Mouse (Mus musculus): ENCODE data around the gene Peak1. TPM values are rescaled to one million over a fixed set of nuclear protein-coding genes. Genes with fewer than 3 reads are reported as not detected.

Peak1 gene
- total and polyA plus RNA-seq, 3 experiments = 2.8 to 11.7 TPM; not detected in 1

DNA sequence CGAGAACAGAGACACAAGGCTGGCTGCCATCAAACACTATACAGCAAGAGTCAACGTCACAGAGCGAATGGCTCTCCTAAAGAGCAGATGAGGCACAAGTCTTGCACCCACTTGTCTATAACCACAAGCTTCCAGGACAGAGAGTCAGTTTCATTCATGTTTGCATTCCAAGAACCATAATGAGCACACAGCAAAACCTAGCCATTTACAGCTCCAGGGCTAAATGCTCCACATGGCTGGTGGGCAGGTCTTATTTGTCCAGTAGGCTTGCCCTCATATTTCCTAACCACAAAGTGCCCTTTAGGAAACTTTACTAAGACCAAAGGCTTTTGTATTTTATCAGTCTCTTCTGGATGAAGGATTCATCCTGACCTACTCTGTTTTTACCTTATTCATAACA, 54.6 kb downstream of the Peak1 start:
- DNase-seq (ENCODE audit: low read depth, low spot score) = no peak
- no peak overlapping the region for H3K27ac ChIP-seq (ENCODE audit: control insufficient read depth, low read depth, low read length)
- H3K27me3 ChIP-seq (ENCODE audit: control insufficient read depth in 1 of 2, insufficient read depth in 2 of 2, low read length in 2 of 2) = no peaks in the 10 kb centered on the region
- H3K9ac ChIP-seq (ENCODE audit: control insufficient read depth, low read depth, low read length, poor library complexity, severe bottlenecking) = no peak overlapping the region
- H3K9me3 ChIP-seq (replicated peaks; ENCODE audit: insufficient read depth, low read length) = no peaks in the 10 kb centered on the region
- peaks cover 0 to 10% of the 10 kb centered on the region in 2 experiments; a peak in 2 of 4 replicates for H3K36me3 ChIP-seq (ENCODE audit: control insufficient read depth in 1 of 2, insufficient read depth in 2 of 2, low read length in 2 of 2)
- H3K4me3 ChIP-seq (ENCODE audit: control insufficient read depth in 1 of 2, insufficient read depth in 1 of 2, low read depth in 2 of 2, low read length in 2 of 2) = no peak overlapping the region
- H3K4me1 ChIP-seq (ENCODE audit: control insufficient read depth in 1 of 2, insufficient read depth in 2 of 2, low read length in 2 of 2) = peaks cover 2 to 3% of the 10 kb centered on the region in 2 experiments; a peak in 2 of 4 replicates
- no peaks in the 10 kb centered on the region for H3K79me2 ChIP-seq (ENCODE audit: control insufficient read depth, insufficient read depth, low read length, poor library complexity)
- TF ChIP-seq ELF1 (IDR thresholded peaks at IDR 0.05; ENCODE audit: low read depth, low read length) (no peak), TCF12 (IDR thresholded peaks at IDR 0.05; ENCODE audit: low read depth, low read length) (no peak), HCFC1 (IDR thresholded peaks at IDR 0.05; ENCODE audit: low read depth, low read length) (no peak), SMC3 (IDR thresholded peaks at IDR 0.05; ENCODE audit: low read depth, low read length) (no peak), CTCF (IDR thresholded peaks at IDR 0.05 in 2 of 3, conservative IDR thresholded peaks at IDR 0.05 in 1 of 3; ENCODE audit: control insufficient read depth in 1 of 3, insufficient read depth in 1 of 3, low read depth in 2 of 3, low read length in 3 of 3, poor library complexity in 1 of 3, severe bottlenecking in 1 of 3) (no peak), USF1 (IDR thresholded peaks at IDR 0.05; ENCODE audit: low read depth, low read length) (no peak), POLR2AphosphoS2 (IDR thresholded peaks at IDR 0.05; ENCODE audit: low read length) (no peak), ZC3H11A (IDR thresholded peaks at IDR 0.05; ENCODE audit: low read depth, low read length) (no peak), ZKSCAN1 (IDR thresholded peaks at IDR 0.05; ENCODE audit: low read depth, low read length) (no peak), NELFE (IDR thresholded peaks at IDR 0.05; ENCODE audit: low read depth, low read length) (no peak), ETS1 (IDR thresholded peaks at IDR 0.05; ENCODE audit: low read depth, low read length) (no peak)

DNA sequence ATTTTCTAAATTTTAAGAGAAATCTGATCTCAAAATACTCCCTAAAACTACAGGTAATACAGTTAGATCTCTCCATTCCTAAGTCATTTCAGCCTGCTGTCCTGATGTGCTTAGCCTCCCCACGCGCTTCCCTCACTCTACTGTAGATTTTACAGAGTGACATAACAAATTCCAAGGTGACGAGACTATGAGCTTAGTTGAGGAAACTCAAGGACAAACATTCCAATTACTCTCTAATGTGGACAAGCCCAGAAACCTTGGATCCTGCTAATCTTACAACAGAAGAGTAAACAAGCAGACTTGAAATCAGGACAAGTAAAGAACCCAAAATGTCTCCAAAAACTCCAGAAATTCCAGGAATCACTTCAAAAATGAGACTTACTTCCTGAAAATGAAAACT, 58.6 kb downstream of the Peak1 start:
- no peak for DNase-seq (ENCODE audit: low read depth, low spot score)
- Histone ChIP-seq H3K27ac (ENCODE audit: control insufficient read depth, low read depth, low read length) (no peak overlapping the region), H3K36me3 (ENCODE audit: control insufficient read depth in 1 of 2, insufficient read depth in 2 of 2, low read length in 2 of 2) (peaks cover 0 to 10% of the 10 kb centered on the region in 2 experiments; a peak in 2 of 4 replicates), H3K9ac (ENCODE audit: control insufficient read depth, low read depth, low read length, poor library complexity, severe bottlenecking) (no peak overlapping the region), H3K9me3 (replicated peaks; ENCODE audit: insufficient read depth, low read length) (no peaks in the 10 kb centered on the region), H3K79me2 (ENCODE audit: control insufficient read depth, insufficient read depth, low read length, poor library complexity) (no peaks in the 10 kb centered on the region; the same call in 1 of the 2 replicates), H3K4me3 (ENCODE audit: control insufficient read depth in 1 of 2, insufficient read depth in 1 of 2, low read depth in 2 of 2, low read length in 2 of 2) (no peak overlapping the region), H3K4me1 (ENCODE audit: control insufficient read depth in 1 of 2, insufficient read depth in 2 of 2, low read length in 2 of 2) (peaks cover 2 to 3% of the 10 kb centered on the region in 2 experiments; a peak in 2 of 4 replicates), H3K27me3 (ENCODE audit: control insufficient read depth in 1 of 2, insufficient read depth in 2 of 2, low read length in 2 of 2) (no peaks in the 10 kb centered on the region)
- TF ChIP-seq SMC3 (IDR thresholded peaks at IDR 0.05; ENCODE audit: low read depth, low read length) (no peak), MEF2A (IDR thresholded peaks at IDR 0.05; ENCODE audit: extremely low read depth, insufficient replicate concordance, low read depth, low read length, poor library complexity, severe bottlenecking) (no peak)

DNA sequence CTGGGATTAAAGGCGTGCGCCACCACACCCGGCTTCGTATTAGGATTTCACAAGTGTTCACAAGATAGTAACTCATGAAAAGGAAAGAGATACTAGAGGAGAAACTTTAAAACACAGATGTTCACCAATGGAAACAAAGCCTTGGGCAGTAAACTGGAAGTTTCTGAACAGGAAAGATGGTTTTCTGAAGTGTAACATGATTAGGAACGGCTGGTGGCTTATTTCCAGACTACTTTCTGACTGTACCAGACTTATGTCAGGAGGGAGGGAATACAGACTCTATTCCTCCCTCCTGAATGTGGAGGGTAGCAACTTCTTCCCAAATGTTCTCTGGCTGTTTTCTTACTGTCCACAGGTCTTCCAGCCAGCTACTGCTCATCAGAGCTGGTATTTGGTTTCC, 62.7 kb downstream of the Peak1 start:
- DNase-seq (ENCODE audit: low read depth, low spot score) = no peak
- H3K36me3 ChIP-seq (ENCODE audit: control insufficient read depth in 1 of 2, insufficient read depth in 2 of 2, low read length in 2 of 2) = no peaks in the 10 kb centered on the region
- H3K4me1 ChIP-seq (ENCODE audit: control insufficient read depth in 1 of 2, insufficient read depth in 2 of 2, low read length in 2 of 2) = no peaks in the 10 kb centered on the region
- H3K27me3 ChIP-seq (ENCODE audit: control insufficient read depth in 1 of 2, insufficient read depth in 2 of 2, low read length in 2 of 2) = no peaks in the 10 kb centered on the region
- no peaks in the 10 kb centered on the region for H3K9me3 ChIP-seq (replicated peaks; ENCODE audit: insufficient read depth, low read length)
- no peak overlapping the region for H3K27ac ChIP-seq (ENCODE audit: control insufficient read depth, low read depth, low read length)
- H3K9ac ChIP-seq (ENCODE audit: control insufficient read depth, low read depth, low read length, poor library complexity, severe bottlenecking) = no peak overlapping the region
- H3K79me2 ChIP-seq (ENCODE audit: control insufficient read depth, insufficient read depth, low read length, poor library complexity) = no peaks in the 10 kb centered on the region; the same call in 1 of the 2 replicates
- no peak for TF ChIP-seq POLR2A (IDR thresholded peaks at IDR 0.05; ENCODE audit: control insufficient read depth in 1 of 2, insufficient read depth in 1 of 2, low read depth in 1 of 2, low read length in 2 of 2, poor library complexity in 1 of 2)
- no peak for TF ChIP-seq NRF1 (IDR thresholded peaks at IDR 0.05; ENCODE audit: insufficient read depth, low read depth, low read length, poor library complexity, severe bottlenecking)
- TF ChIP-seq NELFE (IDR thresholded peaks at IDR 0.05; ENCODE audit: low read depth, low read length) = no peak
- no peak for TF ChIP-seq USF1 (IDR thresholded peaks at IDR 0.05; ENCODE audit: low read depth, low read length)
- TF ChIP-seq BHLHE40 (IDR thresholded peaks at IDR 0.05; ENCODE audit: borderline replicate concordance, low read depth, low read length) = no peak
- no peak for TF ChIP-seq TCF12 (IDR thresholded peaks at IDR 0.05; ENCODE audit: low read depth, low read length)
- no peak for TF ChIP-seq UBTF (IDR thresholded peaks at IDR 0.05; ENCODE audit: borderline replicate concordance, insufficient read depth, low read depth, low read length)
- TF ChIP-seq RAD21 (IDR thresholded peaks at IDR 0.05; ENCODE audit: low read depth, low read length) = no peak
- no peak for TF ChIP-seq MXI1 (IDR thresholded peaks at IDR 0.05; ENCODE audit: low read depth, low read length)
- H3K4me3 ChIP-seq (ENCODE audit: control insufficient read depth in 1 of 2, insufficient read depth in 1 of 2, low read depth in 2 of 2, low read length in 2 of 2) = no peak overlapping the region

All from MEL (cell line).